Mouse (Mus musculus) spleen, adult 2 months (tissue): Measurements from ENCODE around the gene Cd7.

Experiments
- CTCF ChIP-seq: fragments of 200-500 bp; IDR thresholded peaks from 2 replicates; pipeline ENCODE4 v1.5.1; 2011; ENCODE audit warnings: mild to moderate bottlenecking, inconsistent platforms; ENCODE audit not compliant: insufficient read depth, insufficient read length, insufficient replicate concordance; ENCODE audit errors: extremely low read depth
- POLR2A ChIP-seq: fragments of 200-500 bp; IDR thresholded peaks from 2 replicates; pipeline ENCODE4 v1.6.1; 2011; ENCODE audit warnings: low read depth, low read length, inconsistent platforms

GRCm38 (mm10) chr11:121063379-121063778, 24.2 kb upstream of the Cd7 start, which contains the start of gene Sectm1b:
- TF ChIP-seq POLR2A (no peak), CTCF (no peak)
